Mouse (Mus musculus): ENCODE measurements around the gene L3hypdh.

DNA sequence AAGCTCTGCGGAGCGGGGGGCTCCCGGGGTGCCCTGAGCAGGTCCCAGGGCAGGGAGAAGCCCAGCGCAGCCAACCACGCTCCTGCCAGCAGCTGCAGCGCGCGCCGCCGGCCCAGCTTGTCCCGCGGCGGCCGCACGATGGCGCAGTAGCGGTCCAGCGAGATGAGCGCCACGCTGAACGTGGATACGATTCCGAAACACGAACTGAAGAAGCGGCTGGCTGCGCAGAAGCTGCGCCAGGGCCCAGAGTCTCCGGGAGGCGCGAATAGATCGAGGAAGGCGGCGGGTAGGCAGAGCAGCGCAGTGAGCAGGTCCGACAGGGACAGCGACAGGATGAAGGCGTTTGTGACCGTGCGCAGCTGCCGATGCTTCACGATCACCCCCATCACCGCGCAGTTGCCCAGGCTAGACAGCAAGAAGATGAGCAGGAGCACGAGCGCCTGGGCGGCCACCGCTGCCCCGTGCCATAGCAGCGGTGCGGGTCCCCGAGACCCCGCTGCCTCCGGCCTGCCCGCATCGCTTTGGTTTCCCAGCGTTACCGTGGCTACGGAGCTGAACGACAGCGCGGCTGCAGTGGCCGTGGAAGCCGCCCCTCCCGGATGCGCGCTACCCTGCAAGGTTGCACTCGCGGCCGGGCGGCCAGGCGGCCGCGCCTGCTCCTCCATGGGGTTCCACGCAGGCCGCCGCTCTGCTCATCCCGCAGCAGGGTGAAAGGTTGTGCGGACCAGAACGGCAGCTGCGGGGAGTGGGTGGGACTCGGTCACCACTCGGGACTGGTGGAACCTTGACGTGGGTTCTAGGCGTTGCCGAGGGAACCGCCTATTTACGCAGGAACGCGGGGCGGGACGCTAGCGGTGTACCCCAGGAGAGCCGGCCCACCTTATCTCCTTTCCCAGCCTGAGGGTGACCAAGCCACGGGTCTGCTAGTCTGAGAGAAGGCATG, 14.6 kb downstream of the L3hypdh start, which contains the start of gene Gpr135:
- TF ChIP-seq CTCF (IDR thresholded peaks at IDR 0.05) (peak; percentile 90), EP300 (IDR thresholded peaks at IDR 0.05) (no peak)

Data from lung, postnatal 0 days (tissue).